Mouse (Mus musculus) brain, adult 2 months (tissue): Measurements from ENCODE around the gene Mmel1.

Source experiments
- DNase-seq: peaks from one replicate; pipeline ENCODE4 v3.0.0; 2011; ENCODE audit warnings: low read depth, low spot score

The Mmel1 gene

DNA sequence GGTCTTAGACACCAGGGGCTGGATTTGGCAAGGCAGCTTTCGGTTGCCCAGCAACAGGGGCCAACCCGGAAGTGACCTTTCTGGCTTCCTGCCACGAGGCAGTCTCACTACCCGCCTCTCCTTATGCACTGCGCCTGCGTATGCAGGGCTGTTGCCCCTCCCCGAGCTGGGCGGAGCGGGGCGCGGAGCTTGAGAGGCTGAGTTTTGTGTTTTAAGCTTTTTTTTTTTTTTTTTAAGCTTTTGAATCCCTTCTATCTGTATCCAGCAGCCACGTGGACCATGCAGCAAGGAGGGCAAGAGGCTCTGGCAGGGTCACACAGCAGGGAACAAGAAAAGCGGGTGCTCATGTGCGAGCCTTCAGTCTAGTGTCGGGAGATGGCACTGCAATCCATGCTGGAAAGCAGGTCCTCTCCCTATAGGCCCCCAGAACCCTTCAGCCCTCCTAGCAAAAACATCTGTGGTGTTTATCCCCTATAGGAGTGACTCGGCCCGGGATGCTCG, 5.1 kb upstream of the Mmel1 start:
- DNase-seq, result peak; percentile 95

DNA sequence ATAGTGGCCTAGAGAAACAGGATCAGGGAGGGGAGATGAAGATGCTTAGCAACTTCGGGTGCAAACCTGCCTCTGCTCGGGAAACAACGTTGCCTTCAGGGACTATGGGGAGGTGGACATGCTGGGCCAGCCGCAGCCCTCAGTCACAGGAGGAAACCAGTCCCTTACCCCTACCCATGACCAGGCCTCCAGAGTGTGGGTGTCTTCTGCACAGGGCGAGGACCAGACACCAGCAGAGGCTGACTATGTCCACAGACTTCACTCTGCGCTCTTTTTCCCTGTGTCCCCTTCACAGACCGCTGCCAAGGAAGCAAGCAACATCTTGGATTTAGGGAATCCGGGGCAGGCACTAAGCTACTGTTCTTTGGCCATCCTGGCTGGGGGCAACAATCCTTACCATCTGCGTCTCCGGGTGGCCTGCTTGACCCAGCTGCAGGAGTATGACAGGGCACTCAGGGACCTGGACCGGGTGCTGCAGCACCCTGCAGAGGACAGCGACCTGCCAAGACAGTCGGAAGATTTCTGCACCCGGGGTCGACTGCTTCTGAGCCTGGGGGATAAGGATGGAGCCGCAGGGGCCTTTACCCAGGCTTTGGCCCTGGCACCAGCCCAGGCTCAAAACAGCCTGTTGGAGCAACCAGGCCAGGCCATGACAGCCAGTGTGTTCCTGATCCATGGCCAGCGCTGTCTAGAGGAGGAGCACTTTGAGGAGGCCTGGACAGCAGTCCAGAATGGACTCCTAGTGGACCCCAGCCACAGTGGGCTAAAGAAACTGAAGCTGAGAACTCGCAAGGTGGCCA, 4.2 kb upstream of the Mmel1 start:
- DNase-seq, result no peak

DNA sequence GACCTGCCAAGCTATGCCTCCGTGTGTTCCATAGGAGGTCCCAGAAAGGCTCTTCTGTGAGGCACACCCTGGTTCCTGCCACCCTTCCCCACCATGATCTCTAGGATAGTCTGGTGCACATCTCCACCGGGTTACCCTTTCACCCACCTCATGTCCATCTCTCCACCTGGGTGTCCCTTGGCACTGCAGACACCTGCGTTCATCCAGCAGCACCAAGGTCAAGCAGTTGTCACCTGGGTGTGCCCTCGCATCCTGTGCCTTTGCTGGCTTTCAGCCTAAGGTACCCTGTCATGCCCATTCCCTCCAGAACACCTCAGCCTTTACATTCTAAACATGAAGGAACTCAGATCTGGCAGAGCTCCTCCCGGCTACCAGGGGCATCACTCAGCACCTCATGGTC, 3.0 kb upstream of the Mmel1 start:
- DNase-seq, result no peak

DNA sequence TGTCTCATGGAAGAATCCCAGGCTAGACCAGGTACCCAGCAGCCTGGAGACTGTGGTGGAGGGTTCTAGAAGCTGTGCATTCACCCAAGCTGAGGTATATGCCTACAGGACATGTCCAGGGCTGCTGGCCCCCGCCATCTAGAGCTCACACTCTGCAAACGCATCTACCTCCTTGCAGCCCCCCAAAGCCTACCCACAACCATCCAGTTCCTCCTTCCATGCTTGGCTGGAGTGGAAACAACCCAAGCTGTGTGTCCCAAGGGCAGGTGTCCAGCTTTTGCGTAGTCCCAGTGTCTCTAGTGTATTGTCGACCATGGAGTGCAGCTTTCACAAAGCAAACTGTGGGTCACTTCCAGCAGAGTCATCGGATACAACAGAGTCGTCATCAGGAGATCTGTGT, 2.1 kb upstream of the Mmel1 start:
- no peak for DNase-seq

DNA sequence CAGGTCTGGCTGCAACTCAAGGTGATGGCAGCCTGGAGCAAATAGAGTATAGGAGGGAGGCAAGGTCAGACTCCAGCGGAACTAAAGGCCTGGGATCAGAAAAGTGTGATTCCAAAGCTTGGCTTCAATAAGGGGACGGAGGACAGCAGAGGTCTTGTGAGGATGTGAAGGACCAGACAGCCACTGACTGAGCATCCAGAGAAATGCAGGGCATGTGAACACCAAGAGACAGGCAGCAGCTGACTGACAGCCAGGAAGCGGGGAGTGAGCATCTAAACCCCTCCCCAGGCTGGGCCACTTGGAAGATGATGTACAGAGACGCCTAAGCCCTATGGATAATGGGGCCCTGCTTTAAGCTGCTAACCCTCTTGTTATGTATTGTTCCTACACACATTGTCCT, 1.3 kb downstream of the Mmel1 start:
- no peak for DNase-seq

DNA sequence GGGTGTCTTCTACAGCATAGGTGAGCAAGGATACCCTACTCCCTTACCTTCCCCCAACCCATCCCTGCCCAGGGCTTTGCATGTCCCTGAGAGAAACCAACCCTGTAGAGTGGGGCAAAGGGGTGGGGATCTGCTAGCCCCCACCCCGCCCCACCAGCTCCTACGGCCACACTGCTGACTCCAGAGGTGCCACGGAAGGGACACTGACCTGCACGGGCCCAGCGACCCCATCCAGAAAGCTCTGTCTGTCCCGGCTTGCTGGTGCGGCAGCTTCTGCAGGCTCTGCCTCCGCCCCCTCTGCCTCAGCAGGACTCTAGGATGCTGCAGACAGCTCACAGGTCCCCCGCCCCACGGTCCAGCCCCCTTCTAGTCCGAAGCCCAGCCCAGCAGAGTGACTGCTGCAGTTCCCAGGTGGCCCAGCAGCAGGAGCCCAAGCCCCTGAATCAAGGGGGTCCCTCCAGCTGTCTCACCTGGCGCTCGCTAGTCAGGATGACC, 2.4 kb downstream of the Mmel1 start:
- DNase-seq, result peak; percentile 54

DNA sequence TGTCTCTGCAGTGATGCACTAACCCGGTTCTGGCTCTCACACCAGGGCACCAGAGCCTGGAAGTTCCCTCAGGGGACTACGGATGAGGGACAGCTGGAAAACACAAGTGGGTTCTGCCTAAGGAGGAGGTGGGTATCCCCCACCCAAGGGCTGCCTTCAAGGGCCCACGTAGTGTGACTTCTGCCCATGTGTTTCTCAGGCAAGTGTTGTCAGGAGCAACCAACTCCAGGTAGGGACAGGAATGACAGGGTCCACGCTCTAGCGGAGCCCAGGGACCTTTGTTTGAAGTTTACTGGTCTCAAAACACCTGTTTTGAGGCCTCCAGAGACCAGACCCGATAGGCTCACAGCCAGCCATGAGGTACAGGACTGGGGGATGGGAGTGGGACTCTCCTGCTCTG, 3.8 kb downstream of the Mmel1 start:
- DNase-seq, result no peak

DNA sequence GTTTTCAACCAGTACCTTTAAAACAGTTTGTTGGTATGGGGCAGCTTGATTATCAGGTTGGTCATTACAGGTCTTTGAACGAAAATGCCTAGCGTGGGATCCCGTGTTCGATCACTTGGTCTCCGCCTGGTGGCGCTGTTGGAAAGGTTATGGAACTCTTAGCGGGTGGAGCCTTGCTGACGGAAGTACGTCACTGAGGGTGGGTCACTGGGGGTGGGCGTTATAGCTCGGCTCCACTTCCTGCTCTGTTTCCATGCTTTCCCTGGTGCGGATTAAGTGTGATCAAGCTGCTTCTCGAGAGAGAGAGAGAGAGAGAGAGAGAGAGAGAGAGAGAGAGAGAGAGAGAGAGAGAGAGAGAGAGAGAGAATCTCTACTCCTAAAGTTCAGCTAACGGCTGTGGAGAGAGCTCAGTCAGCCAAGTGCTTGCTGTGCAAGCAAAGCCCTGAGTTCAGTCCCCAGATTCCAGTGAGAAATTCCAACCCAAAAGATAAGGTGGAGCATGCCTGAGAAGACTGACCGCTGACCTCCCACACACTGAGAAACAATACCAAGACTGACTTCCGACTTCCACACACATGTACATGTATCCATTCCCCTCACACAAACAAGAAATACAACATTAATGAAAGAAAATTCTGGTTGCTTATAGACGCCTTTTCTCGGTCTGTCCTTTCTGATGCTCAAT, 8.6 kb downstream of the Mmel1 start:
- DNase-seq, result peak; percentile 98

DNA sequence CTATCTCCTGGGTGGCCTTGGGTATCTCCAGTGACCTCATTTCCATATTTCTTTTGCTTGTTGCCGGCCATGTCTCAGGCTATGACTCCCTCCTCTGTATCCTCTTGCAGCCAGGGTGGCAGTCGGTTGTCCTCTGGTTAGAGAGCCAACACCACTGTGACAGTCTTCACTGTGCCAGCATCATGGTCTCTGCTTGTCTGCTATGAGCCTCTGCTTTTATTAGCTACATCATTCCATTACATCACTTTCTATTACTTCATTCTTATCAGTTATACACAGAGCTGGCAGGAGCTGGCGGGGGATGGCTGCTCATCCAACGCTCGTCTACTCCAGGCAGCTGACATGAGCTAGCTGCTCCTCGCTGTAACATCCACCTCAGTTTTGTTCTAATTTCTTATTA, 11.3 kb downstream of the Mmel1 start:
- DNase-seq, result no peak

DNA sequence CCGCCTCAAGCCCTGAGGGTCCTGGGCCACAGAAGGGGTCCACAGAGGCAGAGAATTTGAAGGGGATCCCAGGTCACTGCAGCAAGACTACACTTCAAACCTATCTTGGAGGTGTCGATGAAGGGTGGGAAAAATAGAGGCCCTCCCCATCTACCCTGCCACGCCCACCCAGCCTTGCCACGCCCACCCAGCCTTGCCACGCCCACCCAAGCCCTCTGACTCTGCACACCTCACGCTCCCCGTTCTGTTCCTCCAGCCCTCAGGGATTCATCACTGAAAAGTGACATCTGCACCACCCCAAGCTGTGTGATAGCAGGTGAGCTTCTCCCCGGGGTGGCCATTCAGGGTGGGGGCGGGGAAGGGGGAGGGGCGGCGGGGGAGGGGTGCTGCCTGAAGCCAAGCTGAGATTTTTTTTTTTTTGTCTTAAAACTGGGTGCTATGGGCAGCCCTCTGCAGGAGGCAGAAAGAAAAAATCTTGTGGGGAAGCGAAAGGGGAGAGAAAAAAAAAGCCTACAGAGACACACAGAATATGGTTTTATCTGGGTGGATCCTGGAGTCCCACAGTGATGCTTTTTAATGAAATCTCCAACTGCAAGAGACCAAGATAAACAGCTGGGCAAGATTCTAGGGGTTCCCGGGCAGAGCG, 12.8 kb downstream of the Mmel1 start:
- no peak for DNase-seq

DNA sequence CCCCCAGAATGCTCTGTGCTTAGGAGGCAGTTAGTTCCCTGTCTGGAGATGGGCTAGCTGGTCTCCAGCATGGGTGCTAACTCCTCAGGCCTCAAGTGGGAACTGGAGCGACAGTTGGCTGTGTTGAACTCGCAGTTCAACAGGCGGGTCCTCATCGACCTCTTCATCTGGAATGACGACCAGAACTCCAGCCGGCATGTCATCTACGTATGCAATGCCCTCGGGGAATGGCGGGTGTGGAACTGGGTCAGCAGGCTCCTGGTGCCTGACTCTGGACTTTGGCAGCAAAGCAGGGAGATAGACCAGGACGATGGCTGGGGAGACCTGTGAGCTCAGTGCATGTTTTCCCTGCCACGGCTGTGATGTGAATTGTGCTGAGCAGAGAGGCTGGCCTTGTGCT, 16.0 kb downstream of the Mmel1 start:
- no peak for DNase-seq

DNA sequence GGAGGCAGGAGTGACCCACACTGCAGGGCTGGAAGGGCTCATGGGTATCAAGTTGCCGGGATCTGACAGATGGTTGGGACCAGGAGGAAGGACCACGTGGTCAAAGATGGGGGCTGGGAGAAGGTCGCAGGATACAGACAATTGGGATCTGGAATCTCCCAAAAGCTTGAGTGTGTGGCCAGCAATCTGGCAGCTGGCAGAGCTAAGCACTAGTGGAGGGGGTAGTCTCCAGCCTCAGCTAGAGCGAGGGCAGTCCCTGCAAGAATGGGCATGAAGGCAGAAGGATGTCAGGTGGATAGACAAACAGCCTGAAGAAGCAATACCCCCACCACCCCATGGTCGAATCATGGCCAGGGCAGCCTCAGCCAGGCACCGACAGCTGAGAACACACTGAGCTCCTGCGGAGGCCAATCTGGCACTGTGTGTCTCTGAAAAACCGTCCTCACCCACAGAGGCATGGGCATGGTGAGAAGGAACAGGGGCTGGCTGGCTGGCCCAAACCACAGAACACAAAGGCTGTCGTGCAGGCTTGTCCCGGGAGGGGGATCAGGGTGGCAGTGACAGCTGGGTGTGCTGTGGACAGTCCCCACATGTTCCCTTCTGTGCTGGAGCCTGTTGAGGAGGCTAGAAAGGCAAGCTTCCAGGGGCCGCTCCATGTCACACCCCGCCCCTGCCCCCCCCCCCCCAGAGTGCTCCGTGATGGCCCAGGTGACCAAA, 17.6 kb downstream of the Mmel1 start:
- DNase-seq, result peak; percentile 89

DNA sequence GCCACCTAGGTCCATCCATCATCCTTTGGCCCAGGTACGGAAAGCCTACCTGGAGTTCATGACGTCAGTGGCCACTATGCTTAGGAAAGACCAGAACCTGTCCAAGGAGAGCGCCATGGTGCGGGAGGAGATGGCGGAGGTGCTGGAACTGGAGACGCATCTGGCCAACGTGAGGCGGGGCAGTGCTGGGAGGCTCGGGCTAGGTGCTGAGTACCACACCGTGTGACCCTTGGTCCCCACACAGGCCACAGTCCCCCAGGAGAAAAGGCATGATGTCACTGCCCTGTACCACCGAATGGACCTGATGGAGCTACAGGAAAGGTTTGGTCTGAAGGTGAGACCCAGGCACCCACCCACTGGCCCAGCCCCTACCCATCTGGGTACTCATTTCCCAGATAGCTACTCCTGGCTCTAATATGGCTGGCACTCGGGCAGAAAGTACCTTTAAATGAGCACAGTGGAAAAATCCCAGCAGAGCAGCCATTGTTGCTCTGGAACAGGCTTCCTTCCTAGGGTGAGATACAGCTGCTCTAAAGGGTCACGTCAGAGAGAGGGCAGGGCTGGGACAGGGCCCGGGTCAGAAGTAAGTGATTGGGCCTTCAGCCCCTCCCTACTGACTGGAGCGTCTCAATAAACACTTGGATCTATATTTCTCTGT, 18.3 kb downstream of the Mmel1 start:
- DNase-seq, result no peak

DNA sequence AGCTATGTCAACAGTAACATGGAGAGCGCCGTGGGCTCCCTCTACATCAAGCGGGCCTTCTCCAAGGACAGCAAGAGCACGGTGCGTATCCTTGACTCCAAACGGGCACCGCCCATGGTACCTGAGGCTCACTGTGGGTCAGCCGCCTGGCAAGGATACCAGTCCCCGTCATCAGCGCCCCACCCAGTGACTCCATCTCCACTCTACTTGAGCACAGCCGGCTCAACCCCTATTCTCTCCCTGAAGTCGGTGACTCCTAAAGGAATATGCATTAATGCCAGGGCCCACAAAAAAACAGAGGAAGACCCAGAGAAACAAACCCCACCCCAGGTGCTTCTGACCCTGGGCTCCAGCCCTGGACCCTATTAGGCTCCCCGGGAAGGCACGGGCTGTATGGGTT, 21.5 kb downstream of the Mmel1 start:
- DNase-seq, result no peak

DNA sequence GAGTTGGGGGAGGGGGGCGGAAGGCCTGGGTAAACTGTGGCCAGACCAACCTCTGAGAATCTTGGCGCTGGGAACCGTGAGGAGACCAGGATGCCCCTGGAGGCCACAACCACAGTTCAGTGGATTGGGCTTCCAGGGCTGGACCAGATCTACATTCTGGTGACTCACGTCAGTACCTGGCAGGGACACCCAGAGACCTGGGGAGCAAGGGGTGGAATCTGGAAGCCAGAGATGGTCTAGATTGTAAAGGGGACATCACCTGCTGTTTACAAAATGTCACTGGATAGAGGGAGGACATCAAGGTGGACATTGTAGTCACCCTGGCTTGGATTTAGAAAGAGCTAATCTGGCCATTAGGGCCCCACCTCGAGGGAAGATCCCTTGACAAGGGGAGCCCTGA, 26.2 kb downstream of the Mmel1 start:
- DNase-seq, result peak; percentile 69

DNA sequence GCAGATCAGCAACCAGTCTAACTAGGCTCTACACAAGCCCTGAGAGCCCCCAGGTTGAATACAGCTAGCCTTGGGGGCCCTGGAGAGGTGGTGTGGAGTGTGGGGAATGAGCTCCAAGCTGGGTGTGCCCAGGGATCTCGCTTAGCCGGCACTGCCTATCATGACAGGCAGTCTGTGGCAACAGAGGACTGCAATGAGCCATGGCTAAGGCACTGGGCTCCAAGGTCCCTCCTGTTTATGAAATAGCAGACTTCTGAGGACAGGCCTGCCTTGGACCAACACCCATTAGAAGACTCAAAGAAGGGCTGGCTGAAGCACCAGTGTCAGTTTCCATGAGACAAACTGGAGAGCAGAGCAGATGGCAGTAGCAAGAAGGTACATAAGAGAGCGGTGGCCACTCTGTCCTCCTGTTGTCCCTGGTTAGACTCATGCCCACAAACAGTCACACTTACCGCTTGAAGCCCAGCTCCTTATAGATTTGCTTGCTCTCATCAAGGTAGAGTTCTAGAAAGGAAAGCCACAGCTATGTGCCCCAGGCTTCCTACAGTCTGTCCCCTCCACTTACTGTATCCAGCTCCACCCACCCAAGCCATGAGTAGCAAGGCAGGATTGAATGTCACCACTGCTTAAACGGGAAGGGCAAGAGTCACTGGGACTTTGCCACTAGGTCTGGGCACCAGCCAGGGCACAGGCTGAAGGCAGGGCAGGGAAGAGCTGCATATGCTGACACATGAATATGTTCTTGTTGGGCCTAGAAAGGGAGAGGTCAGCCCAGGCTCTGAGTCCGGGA, 28.5 kb downstream of the Mmel1 start:
- DNase-seq, result peak; percentile 72

DNA sequence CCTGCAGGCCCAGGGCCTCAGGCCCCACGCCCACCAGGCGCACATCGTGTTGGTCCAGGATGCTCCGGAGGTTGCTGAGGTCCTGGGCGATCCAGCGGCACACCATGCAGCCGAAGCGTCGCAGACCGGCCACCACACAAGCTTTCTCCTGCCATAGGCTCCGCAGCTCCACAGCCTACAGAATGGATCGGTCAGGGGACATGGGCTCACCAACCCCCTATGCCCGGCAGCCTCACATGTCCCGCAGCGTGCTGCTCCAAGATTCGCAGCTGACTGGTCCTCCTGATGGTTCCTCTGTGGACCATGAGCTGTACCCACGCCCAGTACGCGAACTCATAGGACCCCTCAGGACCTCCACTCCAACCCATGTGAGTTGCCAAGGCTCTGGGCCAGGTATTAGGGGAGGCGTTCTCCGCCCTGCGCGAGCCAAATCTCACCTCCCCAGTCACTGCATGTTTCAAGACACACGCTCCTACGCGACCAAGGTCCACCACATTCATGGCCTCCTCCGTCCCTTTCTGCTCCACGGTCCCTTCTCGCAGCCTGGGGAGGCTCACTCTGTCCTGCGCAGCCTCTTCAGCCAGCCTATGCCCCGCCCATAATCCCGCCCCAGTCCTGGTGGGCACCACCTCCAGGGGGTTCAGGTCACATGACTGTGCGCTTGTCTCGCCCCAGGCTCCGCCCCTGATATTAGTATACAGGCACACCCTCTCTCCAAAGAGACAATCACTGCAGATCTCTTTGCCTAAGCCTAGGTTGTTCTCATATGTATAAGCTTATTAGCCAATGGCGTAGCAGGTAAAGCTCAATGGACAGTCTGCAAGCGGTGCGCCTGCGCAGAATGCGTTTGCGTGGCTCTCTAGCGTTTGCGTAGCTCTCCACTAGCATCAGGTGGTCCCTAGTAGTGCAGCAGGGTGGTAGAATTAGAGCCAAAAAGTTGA, 29.4 kb downstream of the Mmel1 start, which contains the start of gene Fam213b:
Gene Fam213b, minus strand, starts transcription at position 630 of the 941 bp plus-strand sequence.
- peak; percentile 98 for DNase-seq

DNA sequence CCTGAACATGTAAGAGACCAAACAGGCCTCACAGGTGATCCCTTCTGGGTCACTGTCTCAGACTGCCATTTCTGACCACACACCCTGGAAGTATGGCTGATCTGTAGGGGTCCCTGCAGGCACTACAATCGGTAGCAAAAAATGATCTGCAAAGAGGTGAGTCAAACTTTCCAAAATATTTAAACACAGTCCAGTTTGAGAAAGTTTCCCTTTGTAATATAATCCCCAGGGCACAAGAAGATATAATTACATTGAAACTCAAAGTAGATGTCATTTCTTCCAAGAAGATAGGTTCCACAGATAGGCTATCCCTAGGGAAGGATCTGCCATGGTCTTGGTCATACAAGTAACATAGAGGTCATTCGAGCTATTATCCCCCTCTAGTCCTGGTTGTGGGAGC, 33.0 kb downstream of the Mmel1 start:
- DNase-seq, result no peak
